Mouse (Mus musculus): ENCODE data around the gene Myrf.
"Not testable (repeated sequence)": the region's sequence is repeated elsewhere in the genome, so short reads cannot be mapped to it uniquely, and the experiment has no call there.

The Myrf gene

GRCm38 (mm10) chr19:10174956-10175355, 65.6 kb downstream of the Myrf start:
- no peak for DNase-seq

- no peak for DNase-seq
These were observed 66.6 kb downstream of the Myrf start for GRCm38 (mm10) chr19:10173844-10174539.

GRCm38 (mm10) chr19:10173116-10173718, 67.3 kb downstream of the Myrf start:
- DNase-seq = no peak

- DNase-seq = no peak
These were observed 68.7 kb downstream of the Myrf start for GRCm38 (mm10) chr19:10171846-10172245.

GRCm38 (mm10) chr19:10171359-10171758, 69.2 kb downstream of the Myrf start:
- DNase-seq = no peak

GRCm38 (mm10) chr19:10170466-10170865, 70.1 kb downstream of the Myrf start:
- DNase-seq = no peak

- not testable (repeated sequence) for DNase-seq
These were observed 70.7 kb downstream of the Myrf start for GRCm38 (mm10) chr19:10169692-10170330.

GRCm38 (mm10) chr19:10169179-10169578, 71.4 kb downstream of the Myrf start:
- no peak for DNase-seq

- DNase-seq = no peak
These were observed 72.1 kb downstream of the Myrf start for GRCm38 (mm10) chr19:10168441-10168840.

- no peak for DNase-seq
These were observed 72.6 kb downstream of the Myrf start for GRCm38 (mm10) chr19:10167951-10168350.

- no peak for DNase-seq
These were observed 73.4 kb downstream of the Myrf start for GRCm38 (mm10) chr19:10167112-10167511.

- not testable (repeated sequence) for DNase-seq
These were observed 74.6 kb downstream of the Myrf start for GRCm38 (mm10) chr19:10165928-10166327.

- no peak for DNase-seq
These were observed 76.7 kb downstream of the Myrf start for GRCm38 (mm10) chr19:10163896-10164295.

Data from kidney, postnatal 36 days (tissue).